Mouse (Mus musculus) cortical plate, adult 2 months (tissue): ENCODE measurements around the gene Gria1.

Experiments
- CTCF ChIP-seq: fragments of 200-500 bp; IDR thresholded peaks from 2 replicates; pipeline ENCODE4 v1.5.1; 2011; ENCODE audit warnings: mild to moderate bottlenecking, control low read depth, low read length; ENCODE audit not compliant: insufficient read depth; ENCODE audit errors: extremely low read depth
- POLR2A ChIP-seq: fragments of 200-500 bp; IDR thresholded peaks from 2 replicates; pipeline ENCODE4 v1.6.1; 2011; ENCODE audit warnings: mild to moderate bottlenecking, low read length, control low read depth; ENCODE audit not compliant: insufficient read depth; ENCODE audit errors: extremely low read depth

DNA sequence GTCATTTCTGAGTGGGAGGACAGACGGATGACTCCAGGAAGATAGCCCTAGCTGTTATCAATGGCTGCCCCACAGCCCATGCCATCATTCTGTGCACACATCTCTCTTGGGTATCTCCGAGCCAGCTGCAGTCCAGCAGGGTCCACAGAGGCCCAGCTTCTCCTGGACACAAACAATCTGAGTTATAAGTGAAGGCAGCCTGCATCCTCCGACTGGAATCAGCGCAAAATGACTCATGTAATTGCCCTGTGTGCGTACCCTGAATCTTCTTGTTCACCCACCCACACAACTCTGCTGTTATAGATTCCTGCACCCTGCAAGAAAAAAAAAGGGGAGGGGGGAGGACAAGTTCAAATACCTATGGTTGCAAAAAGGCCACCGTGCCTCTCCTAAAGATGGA lies 576 bp upstream of the Gria1 start:
- TF ChIP-seq POLR2A (no peak), CTCF (no peak)
